Mouse (Mus musculus) C2C12 (cell line): Measurements from ENCODE around the gene Uck2.

ENCODE experiments used
- CTCF ChIP-seq: IDR thresholded peaks from one replicate; pipeline ENCODE4 v1.5.1; 2011; ENCODE audit not compliant: control insufficient read depth, insufficient read depth, insufficient read length
- FOSL1 ChIP-seq: IDR thresholded peaks from one replicate; pipeline ENCODE4 v1.8.0; 2011; ENCODE audit warnings: mild to moderate bottlenecking, low read length; ENCODE audit not compliant: poor library complexity, insufficient read depth, severe bottlenecking
- USF1 ChIP-seq: IDR thresholded peaks from one replicate; pipeline ENCODE4 v1.6.1; 2011; ENCODE audit warnings: low read depth, mild to moderate bottlenecking, control low read depth, moderate library complexity

DNA sequence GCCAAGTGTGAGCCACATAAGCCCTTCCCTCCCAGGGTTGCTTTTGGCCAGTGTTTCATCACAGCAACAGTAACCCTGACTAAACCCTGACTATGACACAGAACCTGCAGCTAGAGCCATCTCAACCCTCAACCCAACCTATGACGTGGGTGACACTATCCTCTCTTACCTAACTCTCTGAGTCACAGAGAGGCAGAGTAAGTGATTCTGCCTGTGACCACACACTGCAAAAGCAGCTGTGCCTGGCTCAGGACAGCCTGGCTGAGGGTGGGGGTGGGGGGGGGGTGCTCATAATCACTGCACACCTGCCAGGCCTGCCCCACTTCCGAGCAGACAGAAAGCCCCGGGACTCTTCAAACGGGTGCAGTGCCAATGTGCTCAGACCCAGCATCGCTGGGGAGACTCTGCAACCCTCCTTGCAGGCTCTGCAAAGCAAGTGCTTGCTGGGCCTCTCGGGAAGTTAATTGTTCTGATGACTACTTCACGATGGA lies 42.9 kb downstream of the Uck2 start:
- TF ChIP-seq CTCF (no peak), USF1 (no peak), FOSL1 (peak; percentile 22)
